Mouse (Mus musculus): ENCODE results near the gene Ppme1. TPM values are rescaled to one million over a fixed set of nuclear protein-coding genes. Genes with fewer than 3 reads are reported as not detected.

Gene Ppme1
- total RNA-seq, 1 experiment = 31.4 TPM

DNA sequence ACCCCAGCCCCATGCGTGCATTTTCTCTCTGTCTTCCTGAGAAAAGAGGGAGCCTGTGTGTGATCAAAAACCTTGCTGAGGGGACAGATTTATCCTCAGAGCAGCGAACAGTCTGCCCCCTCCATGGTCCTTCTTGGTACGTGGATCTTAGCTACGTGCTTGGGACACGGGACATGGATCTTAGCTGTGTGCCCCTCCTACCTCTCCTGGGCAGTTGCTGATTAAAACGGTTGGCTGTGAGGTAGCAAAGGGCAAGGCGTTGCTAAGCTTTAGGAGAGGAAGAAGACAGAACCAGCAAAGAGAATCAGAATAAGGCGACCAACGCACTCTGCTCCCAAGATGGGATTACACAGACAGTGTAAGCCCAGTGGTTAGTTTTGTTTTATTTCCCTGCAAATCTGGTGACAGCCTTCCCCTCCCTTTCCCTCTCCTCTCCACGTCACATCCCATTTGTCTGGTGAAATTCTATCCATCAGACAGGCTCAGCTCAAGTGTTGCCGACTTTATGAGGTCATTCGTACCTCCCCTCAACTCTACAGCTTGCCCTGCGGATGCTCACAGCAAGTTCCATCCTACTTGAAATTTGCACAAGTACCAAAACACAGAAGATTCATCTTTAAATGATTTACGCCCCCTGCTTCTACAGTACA lies 73.1 kb downstream of the Ppme1 start:
- no peak overlapping the region for H3K27ac ChIP-seq (ENCODE audit: insufficient read depth, low read depth, low read length, poor library complexity, severe bottlenecking)
- H3K4me1 ChIP-seq (ENCODE audit: control insufficient read depth in 2 of 2, insufficient read depth in 2 of 2, low read length in 2 of 2, poor library complexity in 1 of 2) = no peaks in the 10 kb centered on the region
- in situ Hi-C loops (cut with MboI; ENCODE audit: low sequenced_read_pairs in 2 of 2, unreplicated experiment in 2 of 2) = no loop called here
- TF ChIP-seq ZNF384 (IDR thresholded peaks at IDR 0.05; ENCODE audit: low read depth, low read length) = no peak
- no peak for TF ChIP-seq MAFK (IDR thresholded peaks at IDR 0.05; ENCODE audit: insufficient read depth, low read depth, low read length)
- TF ChIP-seq HCFC1 (IDR thresholded peaks at IDR 0.05; ENCODE audit: borderline replicate concordance, insufficient read depth, low read length) = no peak
- TF ChIP-seq CHD2 (IDR thresholded peaks at IDR 0.05; ENCODE audit: low read depth, low read length) = no peak
- TF ChIP-seq ZC3H11A (IDR thresholded peaks at IDR 0.05; ENCODE audit: borderline replicate concordance, low read depth, low read length) = no peak
- H3K36me3 ChIP-seq (ENCODE audit: control insufficient read depth, insufficient read depth, low read length, poor library complexity, severe bottlenecking) = no peaks in the 10 kb centered on the region
- H3K9ac ChIP-seq (ENCODE audit: insufficient read depth, low read depth, low read length, poor library complexity, severe bottlenecking) = no peak overlapping the region
- DNase-seq (ENCODE audit: low read depth, low spot score) = no peak
- no peaks in the 10 kb centered on the region for H3K9me3 ChIP-seq (ENCODE audit: control insufficient read depth, insufficient read depth, low read depth, low read length)
- no peak overlapping the region for H3K4me3 ChIP-seq (ENCODE audit: insufficient read depth in 1 of 2, low read depth in 1 of 2, low read length in 2 of 2, poor library complexity in 1 of 2, severe bottlenecking in 1 of 2)

DNA sequence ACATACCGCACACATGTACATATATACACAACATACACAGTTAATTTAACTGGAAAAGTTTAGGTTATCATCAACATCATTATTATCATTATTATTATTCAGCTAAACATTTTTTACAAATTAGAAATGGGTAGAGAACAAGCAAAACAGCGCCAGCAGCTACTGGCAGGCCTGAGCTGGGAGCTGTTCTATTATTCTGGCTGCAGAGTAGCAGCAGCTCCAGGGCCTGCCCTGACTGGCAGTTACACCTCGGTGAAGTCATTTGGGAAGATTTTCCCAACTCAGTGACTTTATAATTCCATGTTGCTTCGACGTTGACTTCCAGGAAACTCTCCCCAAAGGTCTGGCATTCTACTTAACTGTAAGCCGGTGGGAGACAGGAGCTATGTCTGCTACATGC lies 75.4 kb downstream of the Ppme1 start:
- no peaks in the 10 kb centered on the region for H3K36me3 ChIP-seq (ENCODE audit: control insufficient read depth, insufficient read depth, low read length, poor library complexity, severe bottlenecking)
- H3K9me3 ChIP-seq (ENCODE audit: control insufficient read depth, insufficient read depth, low read depth, low read length) = no peaks in the 10 kb centered on the region
- H3K4me3 ChIP-seq (ENCODE audit: insufficient read depth in 1 of 2, low read depth in 1 of 2, low read length in 2 of 2, poor library complexity in 1 of 2, severe bottlenecking in 1 of 2) = no peak overlapping the region
- in situ Hi-C loops (cut with MboI; ENCODE audit: low sequenced_read_pairs in 2 of 2, unreplicated experiment in 2 of 2) = no loop called here
- H3K4me1 ChIP-seq (ENCODE audit: control insufficient read depth in 2 of 2, insufficient read depth in 2 of 2, low read length in 2 of 2, poor library complexity in 1 of 2) = no peaks in the 10 kb centered on the region
- H3K9ac ChIP-seq (ENCODE audit: insufficient read depth, low read depth, low read length, poor library complexity, severe bottlenecking) = no peak overlapping the region
- no peak overlapping the region for H3K27ac ChIP-seq (ENCODE audit: insufficient read depth, low read depth, low read length, poor library complexity, severe bottlenecking)
- DNase-seq (ENCODE audit: low read depth, low spot score) = no peak
- TF ChIP-seq CHD2 (IDR thresholded peaks at IDR 0.05; ENCODE audit: low read depth, low read length) (no peak), MAFK (IDR thresholded peaks at IDR 0.05; ENCODE audit: insufficient read depth, low read depth, low read length) (no peak), ZNF384 (IDR thresholded peaks at IDR 0.05; ENCODE audit: low read depth, low read length) (no peak), HCFC1 (IDR thresholded peaks at IDR 0.05; ENCODE audit: borderline replicate concordance, insufficient read depth, low read length) (no peak), ZC3H11A (IDR thresholded peaks at IDR 0.05; ENCODE audit: borderline replicate concordance, low read depth, low read length) (no peak)

DNA sequence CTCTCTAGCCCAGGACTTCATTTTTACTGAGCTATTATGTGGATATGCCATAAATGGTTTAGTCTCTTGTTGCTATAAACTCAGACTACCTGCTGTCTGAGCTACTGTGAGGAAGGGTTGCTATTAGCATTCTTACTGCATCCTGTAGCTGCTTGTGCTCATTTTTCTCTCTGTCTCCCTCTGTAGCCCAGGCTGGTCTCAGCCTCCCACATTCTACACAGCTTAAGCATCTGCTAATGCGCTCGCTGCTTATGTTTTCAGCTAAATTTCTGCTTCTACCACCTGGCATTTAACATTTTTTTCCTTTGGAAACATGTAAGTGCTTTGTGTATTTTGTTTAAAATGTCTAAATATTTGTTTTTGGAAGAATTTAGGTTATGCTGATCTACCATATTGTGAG lies 76.4 kb downstream of the Ppme1 start:
- in situ Hi-C loops (cut with MboI; ENCODE audit: low sequenced_read_pairs in 2 of 2, unreplicated experiment in 2 of 2) = no loop called here
- no peak for DNase-seq (ENCODE audit: low read depth, low spot score)
- Histone ChIP-seq H3K27ac (ENCODE audit: insufficient read depth, low read depth, low read length, poor library complexity, severe bottlenecking) (no peak overlapping the region), H3K36me3 (ENCODE audit: control insufficient read depth, insufficient read depth, low read length, poor library complexity, severe bottlenecking) (no peaks in the 10 kb centered on the region), H3K9me3 (ENCODE audit: control insufficient read depth, insufficient read depth, low read depth, low read length) (no peaks in the 10 kb centered on the region), H3K4me1 (ENCODE audit: control insufficient read depth in 2 of 2, insufficient read depth in 2 of 2, low read length in 2 of 2, poor library complexity in 1 of 2) (no peaks in the 10 kb centered on the region), H3K4me3 (ENCODE audit: insufficient read depth in 1 of 2, low read depth in 1 of 2, low read length in 2 of 2, poor library complexity in 1 of 2, severe bottlenecking in 1 of 2) (no peak overlapping the region), H3K9ac (ENCODE audit: insufficient read depth, low read depth, low read length, poor library complexity, severe bottlenecking) (no peak overlapping the region)
- TF ChIP-seq MAFK (IDR thresholded peaks at IDR 0.05; ENCODE audit: insufficient read depth, low read depth, low read length) = no peak
- TF ChIP-seq HCFC1 (IDR thresholded peaks at IDR 0.05; ENCODE audit: borderline replicate concordance, insufficient read depth, low read length) = no peak
- TF ChIP-seq ZNF384 (IDR thresholded peaks at IDR 0.05; ENCODE audit: low read depth, low read length) = no peak
- no peak for TF ChIP-seq CHD2 (IDR thresholded peaks at IDR 0.05; ENCODE audit: low read depth, low read length)
- no peak for TF ChIP-seq ZC3H11A (IDR thresholded peaks at IDR 0.05; ENCODE audit: borderline replicate concordance, low read depth, low read length)

DNA sequence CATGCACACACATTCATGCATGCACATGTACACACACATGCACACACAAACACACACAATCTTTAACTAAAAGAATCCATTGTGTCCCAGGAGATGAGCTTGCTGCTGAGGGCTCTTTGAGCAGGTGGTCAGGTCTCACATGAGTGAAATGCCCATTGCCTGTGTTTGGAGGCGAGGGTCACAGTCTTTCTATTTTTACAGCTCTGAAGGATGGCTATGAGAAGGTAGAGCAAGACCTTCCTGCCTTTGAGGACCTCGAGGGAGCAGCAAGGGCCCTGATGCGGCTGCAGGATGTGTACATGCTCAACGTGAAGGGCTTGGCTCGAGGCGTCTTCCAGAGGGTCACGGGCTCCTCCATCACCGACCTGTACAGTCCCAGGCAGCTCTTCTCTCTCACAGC lies 78.6 kb downstream of the Ppme1 start:
- Histone ChIP-seq H3K36me3 (ENCODE audit: control insufficient read depth, insufficient read depth, low read length, poor library complexity, severe bottlenecking) (no peaks in the 10 kb centered on the region), H3K4me3 (ENCODE audit: insufficient read depth in 1 of 2, low read depth in 1 of 2, low read length in 2 of 2, poor library complexity in 1 of 2, severe bottlenecking in 1 of 2) (no peak overlapping the region), H3K9me3 (ENCODE audit: control insufficient read depth, insufficient read depth, low read depth, low read length) (no peaks in the 10 kb centered on the region), H3K9ac (ENCODE audit: insufficient read depth, low read depth, low read length, poor library complexity, severe bottlenecking) (no peak overlapping the region), H3K4me1 (ENCODE audit: control insufficient read depth in 2 of 2, insufficient read depth in 2 of 2, low read length in 2 of 2, poor library complexity in 1 of 2) (peaks cover 0 to 4% of the 10 kb centered on the region in 2 experiments; a peak in 1 of 4 replicates), H3K27ac (ENCODE audit: insufficient read depth, low read depth, low read length, poor library complexity, severe bottlenecking) (no peak overlapping the region)
- TF ChIP-seq ZC3H11A (IDR thresholded peaks at IDR 0.05; ENCODE audit: borderline replicate concordance, low read depth, low read length) = no peak
- TF ChIP-seq MAFK (IDR thresholded peaks at IDR 0.05; ENCODE audit: insufficient read depth, low read depth, low read length) = no peak
- TF ChIP-seq ZNF384 (IDR thresholded peaks at IDR 0.05; ENCODE audit: low read depth, low read length) = no peak
- TF ChIP-seq HCFC1 (IDR thresholded peaks at IDR 0.05; ENCODE audit: borderline replicate concordance, insufficient read depth, low read length) = no peak
- TF ChIP-seq CHD2 (IDR thresholded peaks at IDR 0.05; ENCODE audit: low read depth, low read length) = no peak
- in situ Hi-C loops (cut with MboI; ENCODE audit: low sequenced_read_pairs in 2 of 2, unreplicated experiment in 2 of 2) = no loop called here
- DNase-seq (ENCODE audit: low read depth, low spot score) = no peak
